Mouse (Mus musculus) spleen, postnatal 10 days (tissue): ENCODE results near the gene Tsc22d4.

ENCODE experiments used
- DNase-seq, 2 experiments: peaks; one replicate each; pipeline ENCODE4 v3.0.0; 2021 to 2022; ENCODE audit warnings: low spot score in 2 of 2

Tsc22d4 gene

DNA sequence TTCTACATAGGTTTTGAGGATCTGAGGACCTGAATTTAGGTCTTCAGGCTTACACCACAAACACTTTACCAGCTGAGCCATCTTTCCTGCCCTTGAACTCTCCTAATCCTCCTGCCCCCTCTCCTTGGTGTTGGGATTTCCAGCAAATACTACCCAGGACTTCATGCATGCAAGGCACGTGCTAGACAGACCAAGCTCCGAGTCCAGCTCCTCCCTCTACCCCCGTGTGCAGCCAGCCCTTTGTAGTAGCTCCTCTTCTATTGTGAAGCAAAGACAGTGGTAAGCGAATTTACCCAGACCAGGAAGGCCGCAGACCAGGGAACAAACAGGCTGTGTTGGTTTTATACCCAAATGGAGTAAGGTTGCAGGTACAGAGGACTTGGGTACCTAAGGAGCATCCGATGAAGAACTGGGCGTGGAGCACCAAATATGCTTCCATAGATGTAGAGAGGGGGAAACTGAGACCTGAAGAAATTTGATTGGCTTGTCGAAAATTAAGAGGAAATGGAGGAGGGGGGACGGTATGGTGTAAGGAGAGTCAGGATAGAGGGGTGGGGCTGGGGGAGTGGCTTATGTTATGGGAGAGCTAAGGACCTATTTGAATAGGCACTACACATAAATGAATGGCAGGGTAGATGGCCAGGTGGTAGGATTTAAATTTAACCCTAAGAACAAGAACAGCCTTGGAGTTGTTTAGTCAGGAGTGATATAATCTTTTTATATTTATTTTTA lies 19.2 kb downstream of the Tsc22d4 start:
- DNase-seq, result no peak

- DNase-seq, result no peak
These were observed 20.7 kb downstream of the Tsc22d4 start for GRCm38 (mm10) chr5:137766270-137766669.

DNA sequence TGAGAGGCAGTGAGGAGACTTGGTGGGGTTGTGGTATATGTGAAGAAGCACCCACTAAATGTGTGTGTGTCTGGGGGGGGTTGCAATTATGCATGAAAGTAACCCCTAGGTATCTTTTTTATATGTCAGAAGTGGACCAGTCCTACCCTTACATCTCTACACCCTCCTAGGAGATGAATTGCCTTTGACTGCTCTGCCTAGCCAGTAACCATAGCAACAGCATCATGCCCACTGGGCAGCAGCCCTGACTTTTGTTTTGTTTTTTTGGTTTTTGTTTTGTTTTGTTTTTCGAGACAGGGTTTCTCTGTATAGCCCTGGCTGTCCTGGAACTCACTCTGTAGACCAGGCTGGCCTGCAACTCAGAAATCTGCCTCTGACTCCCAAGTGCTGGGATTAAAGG lies 22.9 kb downstream of the Tsc22d4 start:
- no peak for DNase-seq

GRCm38 (mm10) chr5:137770709-137771108 lies 25.2 kb downstream of the Tsc22d4 start:
- peak in 1 of 2 experiments; percentile 20 for DNase-seq

DNA sequence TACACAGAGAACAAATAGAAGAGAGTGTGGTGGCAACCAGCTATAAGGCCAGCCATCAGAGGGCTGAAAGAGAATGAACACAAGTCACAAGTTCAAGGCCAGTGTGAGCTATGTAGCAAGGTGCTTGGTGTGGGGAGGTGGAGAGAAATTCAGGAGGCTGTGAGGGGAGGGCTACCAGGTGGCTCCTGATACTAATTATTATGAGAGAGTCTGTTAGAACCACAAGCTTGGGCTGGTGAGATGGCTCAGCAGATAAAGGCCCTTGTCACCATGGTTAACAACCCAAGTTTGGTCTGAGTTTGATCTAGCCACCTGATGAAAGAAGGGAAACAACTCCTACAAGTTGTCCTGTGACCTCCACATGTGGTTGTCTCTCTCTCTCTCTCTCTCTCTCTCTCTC lies 27.2 kb downstream of the Tsc22d4 start:
- no peak for DNase-seq

DNA sequence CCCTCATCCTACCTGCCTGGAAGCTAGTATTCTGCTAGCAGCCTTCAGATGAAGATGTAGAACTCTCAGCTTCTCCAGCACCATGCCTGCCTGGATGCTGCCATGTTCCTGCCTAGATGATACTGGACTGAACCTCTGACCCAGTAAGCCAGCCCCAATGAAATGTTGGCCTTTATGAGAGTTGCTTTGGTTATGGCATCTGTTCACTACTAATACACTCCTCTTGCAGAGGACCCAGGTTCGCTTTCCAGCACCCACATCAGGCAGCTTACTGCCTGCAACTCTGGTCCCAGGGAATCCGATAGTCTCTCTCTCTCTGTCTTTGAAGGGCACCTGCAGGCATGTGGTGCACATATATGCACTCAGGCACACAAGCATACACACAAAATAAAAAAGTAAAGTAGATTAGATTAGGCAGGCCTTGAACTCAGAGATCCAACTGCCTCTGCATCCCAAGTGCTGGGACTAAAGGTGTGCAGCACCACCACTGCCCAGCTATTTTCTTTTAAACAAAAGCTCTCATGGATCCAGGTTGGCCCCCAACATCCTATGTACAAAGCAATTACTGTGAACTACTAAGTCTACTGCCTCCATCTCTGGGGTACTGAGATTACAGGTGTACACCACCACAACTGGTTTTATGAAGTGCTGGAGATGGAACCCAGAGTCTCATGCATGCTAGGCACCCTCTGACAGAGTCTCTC lies 30.2 kb downstream of the Tsc22d4 start:
- peak in 1 of 2 experiments; percentile 8 for DNase-seq

DNA sequence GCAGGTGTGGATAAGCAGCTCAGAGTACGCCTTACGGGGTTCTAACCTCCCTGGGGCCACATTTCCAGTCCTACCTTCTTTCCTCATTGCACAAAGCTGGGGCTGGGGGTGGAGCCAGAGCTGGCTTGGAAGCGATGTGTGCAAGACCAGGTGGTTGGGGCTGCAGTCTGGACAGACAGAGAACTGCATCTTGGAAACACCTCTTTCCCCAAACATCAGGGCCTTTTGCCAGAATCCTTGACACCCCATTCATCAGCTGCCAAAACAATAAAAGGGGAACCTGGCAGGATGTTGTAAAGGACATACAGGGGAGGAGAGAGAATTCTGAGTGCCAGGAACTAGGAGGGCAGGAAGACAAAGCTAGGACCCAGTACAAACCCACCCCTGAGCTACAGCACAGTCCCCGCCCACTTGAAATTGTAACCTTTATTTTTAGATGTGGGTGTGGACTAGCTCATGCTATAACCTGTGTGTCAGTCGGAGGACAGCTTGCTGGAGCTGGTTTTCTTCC lies 30.9 kb downstream of the Tsc22d4 start:
- peak in 1 of 2 experiments; percentile 46 for DNase-seq

- peak in 1 of 2 experiments; percentile 8 for DNase-seq
These were observed 31.8 kb downstream of the Tsc22d4 start for GRCm38 (mm10) chr5:137777267-137777845.

DNA sequence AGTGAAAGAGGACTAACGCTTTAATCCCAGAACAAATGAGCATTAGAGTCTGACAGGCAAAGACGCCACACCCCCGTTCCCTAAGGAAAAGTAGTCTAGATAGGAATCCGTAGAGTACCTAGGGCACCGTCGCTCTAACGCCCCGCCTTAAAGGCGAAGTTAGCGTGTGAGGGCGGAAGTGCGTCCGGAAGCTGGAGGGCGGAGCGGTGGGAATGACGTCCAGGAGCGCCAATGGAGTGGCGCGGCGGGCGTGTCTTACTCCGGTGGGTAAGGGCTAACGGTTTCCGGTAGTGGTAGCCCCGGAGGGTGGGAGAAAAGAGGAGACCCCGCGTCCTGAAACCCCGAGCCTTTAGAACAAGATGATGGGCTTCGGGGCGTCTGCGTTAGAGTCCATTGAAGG lies 33.1 kb downstream of the Tsc22d4 start, which contains the start of gene Ppp1r35:
TSS of gene Ppp1r35 (plus strand) at position 215 of the 400 bp plus-strand sequence.
- DNase-seq, result peak; percentile 94 to 96

DNA sequence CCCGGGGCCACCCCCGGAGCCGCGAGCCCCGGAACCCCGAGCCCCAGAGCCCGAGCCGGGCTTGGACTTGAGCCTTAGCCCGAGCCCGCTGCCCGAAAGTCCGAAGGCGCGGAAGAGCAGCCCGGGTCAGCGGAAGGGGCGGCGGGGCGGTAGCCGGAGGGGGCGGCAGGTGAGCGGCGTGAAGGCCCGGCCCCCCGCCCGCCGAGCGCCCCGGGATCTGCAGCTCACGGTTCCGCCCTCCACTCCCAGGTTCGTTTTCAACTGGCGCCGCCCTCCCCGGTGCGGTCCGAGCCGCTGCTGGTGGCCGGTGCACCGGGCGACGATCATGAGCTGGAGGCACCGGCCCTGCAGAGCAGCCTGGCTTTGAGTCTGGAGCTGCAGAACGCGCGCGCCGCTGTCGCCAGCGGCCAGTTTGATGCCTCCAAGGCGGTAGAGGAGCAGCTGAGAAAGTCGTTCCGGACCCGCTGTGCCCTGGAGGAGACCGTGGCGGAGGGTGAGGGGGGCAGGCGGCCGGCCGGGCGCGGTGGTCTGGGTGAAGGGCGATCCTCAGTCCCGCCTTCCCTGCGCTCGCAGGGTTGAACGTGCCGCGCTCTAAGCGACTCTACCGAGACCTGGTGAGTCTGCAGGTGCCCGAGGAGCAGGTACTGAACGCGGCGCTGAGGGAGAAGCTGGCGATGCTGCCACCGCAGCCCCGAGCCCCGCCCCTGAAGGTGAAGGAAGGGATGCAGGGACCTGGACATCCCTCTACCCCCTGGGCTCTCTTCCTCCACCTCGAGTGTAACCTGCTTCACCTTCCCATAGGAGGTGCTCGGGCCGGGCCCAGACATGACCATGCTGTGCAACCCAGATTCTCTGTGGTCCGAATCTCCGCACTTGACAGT lies 33.8 kb downstream of the Tsc22d4 start:
- DNase-seq, result peak; percentile 68 to 69

DNA sequence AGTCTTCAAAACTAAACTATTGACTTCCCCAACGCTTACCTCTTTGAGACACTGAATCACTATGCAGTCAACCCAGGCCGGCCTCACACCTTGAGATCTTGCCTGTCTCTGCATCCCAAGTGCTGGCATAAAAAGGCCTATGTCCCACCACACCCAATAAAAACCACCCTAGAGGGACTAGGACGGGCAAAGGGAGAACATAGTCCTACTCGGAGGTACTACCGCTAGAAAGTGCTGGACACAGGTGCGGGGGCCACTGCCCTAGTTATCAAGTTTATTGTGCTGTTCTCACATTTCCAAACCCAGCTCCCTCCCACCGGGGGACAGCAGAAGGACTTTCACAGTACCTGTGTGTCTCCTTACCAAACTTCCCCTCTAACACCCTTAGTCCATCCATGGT lies 36.1 kb downstream of the Tsc22d4 start:
- DNase-seq, result no peak

GRCm38 (mm10) chr5:137782776-137783522 lies 37.4 kb downstream of the Tsc22d4 start:
- no peak for DNase-seq

DNA sequence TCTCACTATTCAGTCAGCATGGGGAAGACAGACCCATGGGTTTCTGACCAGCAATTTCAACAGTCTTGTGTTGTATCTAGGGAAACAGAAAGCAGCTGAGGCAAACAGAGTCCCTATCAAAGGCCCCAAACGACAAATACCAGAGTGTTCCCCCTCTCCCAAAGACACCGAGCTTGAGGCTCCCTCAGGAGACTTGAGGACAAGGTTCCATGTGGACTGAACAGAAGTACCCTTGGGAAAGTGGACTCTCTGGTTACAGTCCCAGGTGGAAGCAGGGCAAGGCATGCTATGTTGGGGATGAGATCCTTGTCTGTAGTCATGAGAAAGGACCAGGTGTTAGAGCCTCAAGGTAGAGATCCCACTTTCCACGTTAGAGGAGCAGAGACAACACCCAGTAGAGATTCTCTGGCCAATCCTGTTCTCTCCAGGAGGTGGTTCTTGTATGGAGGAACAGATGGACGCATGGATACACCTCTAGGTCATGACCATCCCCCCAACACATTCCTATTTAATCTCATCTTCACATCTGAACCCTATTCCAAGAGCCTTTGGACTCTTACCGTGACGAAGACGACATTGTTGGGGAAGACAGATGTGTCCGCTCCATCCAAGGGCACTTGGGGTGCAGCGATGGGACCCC lies 38.5 kb downstream of the Tsc22d4 start:
- no peak for DNase-seq

DNA sequence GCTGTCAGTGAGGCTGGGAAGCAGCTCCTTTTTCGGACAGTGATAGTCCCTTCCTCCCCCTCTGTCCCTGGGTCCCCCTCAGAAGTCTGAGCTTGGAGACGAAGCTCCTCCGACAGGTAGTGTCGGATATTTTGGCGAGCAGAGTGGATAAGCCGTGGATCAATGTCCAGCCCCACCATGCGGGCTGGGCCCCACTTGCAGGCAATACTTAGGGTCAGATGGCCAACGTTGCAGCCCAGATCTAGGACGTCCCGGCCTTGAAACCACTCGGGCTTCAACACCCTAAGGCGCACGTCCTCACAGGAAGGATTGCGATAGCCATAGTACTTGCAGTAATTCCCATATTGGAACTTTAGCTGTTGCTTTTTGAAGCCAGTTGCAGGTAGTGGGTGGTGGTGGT lies 39.0 kb downstream of the Tsc22d4 start:
- DNase-seq, result no peak

GRCm38 (mm10) chr5:137785164-137786031 lies 39.9 kb downstream of the Tsc22d4 start:
- peak; percentile 58 for DNase-seq

DNA sequence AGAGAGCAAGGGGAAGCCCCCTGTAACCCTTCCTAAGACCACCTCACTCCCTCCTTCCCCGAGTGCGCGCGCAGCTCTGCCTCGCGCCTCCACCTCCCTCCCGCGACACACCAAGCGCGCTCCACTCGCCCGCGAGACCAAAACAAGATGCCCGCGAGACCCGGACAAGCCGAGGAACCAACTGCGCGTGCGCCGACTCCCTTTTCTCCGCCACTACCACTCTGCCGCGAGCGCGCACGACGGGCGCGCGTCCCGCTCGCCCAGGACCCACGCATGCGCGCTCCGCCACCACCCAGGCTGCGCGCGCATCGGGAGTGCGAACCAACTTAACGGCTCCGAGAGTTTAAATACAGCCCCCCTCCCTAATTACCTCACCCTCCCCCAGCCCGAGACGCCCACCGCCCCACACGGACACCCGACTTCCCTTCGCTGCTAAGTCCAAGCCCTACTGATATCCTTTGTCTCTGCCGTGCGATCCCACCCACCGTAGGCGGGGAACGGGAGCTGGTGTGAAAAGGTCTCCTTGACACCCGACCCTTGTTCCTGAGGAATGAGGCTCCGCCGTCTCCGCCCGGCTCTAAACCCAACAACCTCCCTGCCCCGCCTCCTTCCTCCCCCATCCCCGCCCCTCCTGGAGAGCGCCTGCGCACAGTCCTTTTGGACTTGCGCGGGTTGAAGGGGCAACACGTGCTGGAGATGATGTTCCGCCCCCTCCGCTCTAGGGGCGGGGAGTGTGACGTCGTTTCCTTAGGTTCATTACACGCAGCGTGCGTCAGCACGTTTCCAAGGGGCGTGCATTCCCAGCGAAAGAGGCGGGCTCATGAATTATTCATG lies 40.8 kb downstream of the Tsc22d4 start:
- peak; percentile 95 to 99 for DNase-seq

- peak; percentile 95 for DNase-seq
These were observed 41.8 kb downstream of the Tsc22d4 start, which contains the start of the genes Mepce and Zcwpw1 for GRCm38 (mm10) chr5:137787151-137787928. Gene Mepce, minus strand, starts transcription at chr5:137787655. Gene Zcwpw1, plus strand, starts transcription at chr5:137787798.
